Mouse (Mus musculus) CH12.LX (cell line): ENCODE measurements around the gene Wnk4. TPM values are rescaled to one million over a fixed set of nuclear protein-coding genes. Genes with fewer than 3 reads are reported as not detected.

ENCODE experiments used
- DNase-seq: peaks from one replicate; pipeline ENCODE4 v3.0.0-alpha.2; 2013; ENCODE audit errors: extremely low read depth
- H3K27ac ChIP-seq: 2 replicates; pipeline ENCODE4 v1.5.1; 2012; ENCODE audit warnings: low read depth, mild to moderate bottlenecking, control low read depth, moderate library complexity; ENCODE audit not compliant: insufficient read depth
- H3K27me3 ChIP-seq: replicated peaks from 2 replicates; pipeline ENCODE3; 2012; ENCODE audit warnings: inconsistent platforms
- H3K36me3 ChIP-seq, 2 experiments: replicated peaks in 1 of 2; 2 replicates each; pipeline versions ENCODE3 to v1.6.1; 2012; ENCODE audit warnings: inconsistent platforms in 1 of 2, low read length in 1 of 2, mild to moderate bottlenecking in 1 of 2, mixed read lengths in 1 of 2, moderate library complexity in 1 of 2; ENCODE audit not compliant: control insufficient read depth in 1 of 2, insufficient read depth in 1 of 2
- H3K4me1 ChIP-seq, 2 experiments: 2 replicates each; pipeline ENCODE4 v1.6.1; 2012; ENCODE audit warnings: inconsistent platforms in 1 of 2, moderate library complexity in 1 of 2; ENCODE audit not compliant: insufficient read depth in 2 of 2, control insufficient read depth in 1 of 2
- H3K4me2 ChIP-seq: 2 replicates; pipeline ENCODE4 v1.6.1; 2012; ENCODE audit warnings: low read depth, mild to moderate bottlenecking, control low read depth; ENCODE audit not compliant: poor library complexity, insufficient read depth, severe bottlenecking
- H3K4me3 ChIP-seq, 3 experiments: fragments of 150-350 bp in 1 of 3; sonication (generic) in 1 of 3; replicated peaks in 1 of 3; 2 replicates each; pipeline versions ENCODE3 to v1.5.1; 2011 to 2012; ENCODE audit warnings: low read depth in 2 of 3, low read length in 2 of 3, mild to moderate bottlenecking in 2 of 3, moderate library complexity in 2 of 3, control low read depth in 1 of 3, improper control_type of control experiment in 1 of 3, inconsistent platforms in 1 of 3, mixed read lengths in 1 of 3; ENCODE audit not compliant: poor library complexity in 1 of 3
- H3K79me2 ChIP-seq: replicated peaks from 2 replicates; pipeline ENCODE4 v1.6.1; 2012; ENCODE audit warnings: mild to moderate bottlenecking, moderate library complexity; ENCODE audit not compliant: control insufficient read depth, poor library complexity, insufficient read depth, severe bottlenecking; ENCODE audit errors: extremely low read depth
- H3K9ac ChIP-seq: 2 replicates; pipeline ENCODE4 v1.6.1; 2012; ENCODE audit warnings: low read depth, mild to moderate bottlenecking, control low read depth, moderate library complexity; ENCODE audit not compliant: insufficient read depth
- H3K9me3 ChIP-seq: replicated peaks from 2 replicates; pipeline ENCODE3; 2012; ENCODE audit warnings: low read length, inconsistent platforms, mixed read lengths
- BHLHE40 ChIP-seq: IDR thresholded peaks from 2 replicates; pipeline ENCODE4 v1.6.1; 2011; ENCODE audit warnings: mild to moderate bottlenecking, low read depth, low read length, improper control_type of control experiment
- CHD1 ChIP-seq: IDR thresholded peaks from 2 replicates; pipeline ENCODE4 v1.6.1; 2012; ENCODE audit warnings: low read depth, low read length, improper control_type of control experiment, inconsistent platforms
- CHD2 ChIP-seq: IDR thresholded peaks from 2 replicates; pipeline ENCODE4 v1.6.1; 2011; ENCODE audit warnings: low read length, improper control_type of control experiment
- CTCF ChIP-seq, 2 experiments: IDR thresholded peaks in 1 of 2; conservative IDR thresholded peaks in 1 of 2; 2 replicates each; pipeline ENCODE4 v1.5.1; 2011 to 2012; ENCODE audit warnings: low read depth in 2 of 2, low read length in 2 of 2, improper control_type of control experiment in 1 of 2, inconsistent platforms in 1 of 2, mild to moderate bottlenecking in 1 of 2, moderate library complexity in 1 of 2
- E2F4 ChIP-seq: IDR thresholded peaks from 2 replicates; pipeline ENCODE4 v1.6.1; 2011; ENCODE audit warnings: low read depth, low read length, improper control_type of control experiment; ENCODE audit not compliant: insufficient replicate concordance
- ELF1 ChIP-seq: IDR thresholded peaks from 2 replicates; pipeline ENCODE4 v1.6.1; 2014; ENCODE audit warnings: low read depth, mild to moderate bottlenecking, inconsistent platforms, low read length, improper control_type of control experiment
- EP300 ChIP-seq: IDR thresholded peaks from 2 replicates; pipeline ENCODE4 v1.6.1; 2011; ENCODE audit warnings: low read length, improper control_type of control experiment
- ETS1 ChIP-seq: conservative IDR thresholded peaks from 2 replicates; pipeline ENCODE4 v1.6.1; 2012; ENCODE audit warnings: low read depth, mild to moderate bottlenecking, inconsistent platforms, low read length, improper control_type of control experiment, moderate library complexity
- GABPA ChIP-seq: IDR thresholded peaks from 2 replicates; pipeline ENCODE4 v1.6.1; 2012; ENCODE audit warnings: low read depth, low read length, improper control_type of control experiment, inconsistent platforms; ENCODE audit not compliant: insufficient replicate concordance
- HCFC1 ChIP-seq: IDR thresholded peaks from 2 replicates; pipeline ENCODE4 v1.6.1; 2012; ENCODE audit warnings: low read depth, mild to moderate bottlenecking, inconsistent platforms, low read length, improper control_type of control experiment
- IRF4 ChIP-seq: IDR thresholded peaks from 2 replicates; pipeline ENCODE4 v1.6.1; 2014; ENCODE audit warnings: low read depth, mild to moderate bottlenecking, inconsistent platforms, low read length, improper control_type of control experiment
- JUND ChIP-seq: conservative IDR thresholded peaks from 2 replicates; pipeline ENCODE4 v1.6.1; 2011; ENCODE audit warnings: low read depth, low read length, improper control_type of control experiment
- MAFK ChIP-seq: IDR thresholded peaks from 2 replicates; pipeline ENCODE4 v1.6.1; 2011; ENCODE audit warnings: low read length, improper control_type of control experiment; ENCODE audit not compliant: insufficient replicate concordance
- MAX ChIP-seq: IDR thresholded peaks from 2 replicates; pipeline ENCODE4 v1.6.1; 2011; ENCODE audit warnings: low read length, improper control_type of control experiment
- MAZ ChIP-seq: IDR thresholded peaks from 2 replicates; pipeline ENCODE4 v1.6.1; 2012; ENCODE audit warnings: low read depth, mild to moderate bottlenecking, inconsistent platforms, low read length, improper control_type of control experiment, moderate library complexity
- MEF2A ChIP-seq: IDR thresholded peaks from 2 replicates; pipeline ENCODE4 v1.6.1; 2014; ENCODE audit warnings: low read depth, mild to moderate bottlenecking, inconsistent platforms, low read length, improper control_type of control experiment, borderline replicate concordance
- MXI1 ChIP-seq: IDR thresholded peaks from 2 replicates; pipeline ENCODE4 v1.6.1; 2011; ENCODE audit warnings: mild to moderate bottlenecking, low read depth, low read length, improper control_type of control experiment
- NELFE ChIP-seq: IDR thresholded peaks from 2 replicates; pipeline ENCODE4 v1.6.1; 2011; ENCODE audit warnings: low read depth, low read length, improper control_type of control experiment
- NRF1 ChIP-seq: IDR thresholded peaks from 2 replicates; pipeline ENCODE4 v1.6.1; 2014; ENCODE audit warnings: low read depth, mild to moderate bottlenecking, inconsistent platforms, low read length, improper control_type of control experiment, moderate library complexity
- PAX5 ChIP-seq: IDR thresholded peaks from 2 replicates; pipeline ENCODE4 v1.6.1; 2012; ENCODE audit warnings: low read length, inconsistent platforms, mixed read lengths
- POLR2A ChIP-seq: IDR thresholded peaks from 2 replicates; pipeline ENCODE4 v1.6.1; 2011; ENCODE audit warnings: low read depth, mild to moderate bottlenecking, improper control_type of control experiment, low read length
- POLR2AphosphoS2 ChIP-seq: IDR thresholded peaks from 2 replicates; pipeline ENCODE4 v1.6.1; 2011; ENCODE audit warnings: low read depth, low read length, improper control_type of control experiment
- RAD21 ChIP-seq: IDR thresholded peaks from 2 replicates; pipeline ENCODE4 v1.6.1; 2011; ENCODE audit warnings: low read depth, mild to moderate bottlenecking, low read length, improper control_type of control experiment, moderate library complexity
- RCOR1 ChIP-seq: conservative IDR thresholded peaks from 2 replicates; pipeline ENCODE4 v1.6.1; 2012; ENCODE audit warnings: low read depth, mild to moderate bottlenecking, inconsistent platforms, low read length, improper control_type of control experiment
- SIN3A ChIP-seq: IDR thresholded peaks from 2 replicates; pipeline ENCODE4 v1.6.1; 2012; ENCODE audit warnings: low read length, improper control_type of control experiment, inconsistent platforms
- SMC3 ChIP-seq: IDR thresholded peaks from 2 replicates; pipeline ENCODE4 v1.6.1; 2011; ENCODE audit warnings: low read depth, low read length, improper control_type of control experiment
- TBP ChIP-seq: conservative IDR thresholded peaks from 2 replicates; pipeline ENCODE4 v1.6.1; 2011; ENCODE audit warnings: low read depth, low read length, improper control_type of control experiment
- TCF12 ChIP-seq: IDR thresholded peaks from 2 replicates; pipeline ENCODE4 v1.6.1; 2014; ENCODE audit warnings: low read depth, mild to moderate bottlenecking, inconsistent platforms, low read length, improper control_type of control experiment
- USF1 ChIP-seq: IDR thresholded peaks from 2 replicates; pipeline ENCODE4 v1.6.1; 2014; ENCODE audit warnings: low read depth, mild to moderate bottlenecking, inconsistent platforms, low read length, improper control_type of control experiment
- USF2 ChIP-seq: conservative IDR thresholded peaks from 2 replicates; pipeline ENCODE4 v1.6.1; 2011; ENCODE audit warnings: low read depth, low read length, improper control_type of control experiment
- ZC3H11A ChIP-seq: IDR thresholded peaks from 2 replicates; pipeline ENCODE4 v1.6.1; 2012; ENCODE audit warnings: low read depth, mild to moderate bottlenecking, inconsistent platforms, low read length, improper control_type of control experiment
- ZKSCAN1 ChIP-seq: IDR thresholded peaks from 2 replicates; pipeline ENCODE4 v1.6.1; 2012; ENCODE audit warnings: low read depth, inconsistent platforms, low read length, improper control_type of control experiment, borderline replicate concordance
- ZMIZ1 ChIP-seq: IDR thresholded peaks from 2 replicates; pipeline ENCODE4 v1.6.1; 2012; ENCODE audit warnings: low read depth, mild to moderate bottlenecking, inconsistent platforms, low read length, improper control_type of control experiment
- ZNF384 ChIP-seq: IDR thresholded peaks from 2 replicates; pipeline ENCODE4 v1.6.1; 2012; ENCODE audit warnings: low read depth, low read length, improper control_type of control experiment, inconsistent platforms
- dilution Hi-C: fragments of 300-500 bp; cut with MboI; formaldehyde crosslinking; loops from 2 replicates; pipeline ENCODE4 v1.14.3; 2020; ENCODE audit warnings: low sequenced_read_pairs; ENCODE audit not compliant: extremely low pct_unique_long_range_greater_than_20kb, extremely low pct_ligation_motif_present
- in situ Hi-C: fragments of 300-500 bp; cut with MboI; formaldehyde crosslinking; loops from 3 replicates; pipeline ENCODE4 v1.14.3; 2019; ENCODE audit warnings: low sequenced_read_pairs, low pct_ligation_motif_present, low pct_unique_long_range_greater_than_20kb, mixed read lengths
- polyA plus RNA-seq: library from polyadenylated mRNA; unstranded; fragments of >175 nt; gene quantifications from 2 replicates; pipeline ENCODE4 v1.2.1, GENCODE M21; 2012; ENCODE audit warnings: low read depth; ENCODE audit not compliant: insufficient read length
- total RNA-seq, 2 experiments: library from RNA; depleted of rRNA; stranded (reverse); fragments of 300-350 nt in 1 of 2; fragments of >200 nt in 1 of 2; gene quantifications; 2 replicates each; pipeline ENCODE4 v1.2.3; 2012 to 2014

The Wnk4 gene
- total and polyA plus RNA-seq, 3 experiments = 0.85 to 7.8 (median 0.90) TPM

DNA sequence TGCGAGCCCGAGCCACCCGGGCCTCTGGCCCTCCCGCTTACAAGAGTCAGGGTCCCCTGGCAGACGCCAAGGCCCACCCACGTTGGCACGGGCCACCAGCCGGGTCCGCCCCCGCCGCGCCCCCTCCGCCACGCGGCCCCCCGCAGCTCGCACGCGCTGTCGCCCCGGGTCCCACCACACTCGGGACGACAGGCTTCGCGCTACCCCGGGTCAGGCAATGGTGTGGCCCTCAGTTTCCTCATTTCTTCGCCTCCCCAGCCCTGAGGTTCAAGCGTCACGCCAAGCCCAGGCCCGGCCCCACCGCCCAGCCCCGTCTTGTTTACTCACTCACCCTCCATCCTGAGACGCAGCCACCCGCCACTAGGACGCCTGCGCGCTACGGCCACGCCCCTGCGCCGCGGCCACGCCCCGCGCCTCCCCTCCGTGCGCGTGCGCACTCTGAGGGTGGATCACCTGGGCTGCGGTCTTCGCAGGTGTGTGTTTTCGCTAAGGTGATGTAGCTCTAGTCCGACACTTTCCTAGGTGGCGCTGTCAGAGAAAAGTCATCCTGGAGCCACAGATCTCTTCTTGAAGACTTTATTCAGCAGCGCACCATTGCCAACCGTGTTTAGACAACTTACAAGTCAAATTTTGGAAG is 34.2 kb upstream of the Wnk4 start, which contains the start of gene Ezh1:
Gene Ezh1 (minus strand): TSS at position 399 of the 637 bp plus-strand sequence.
- Histone ChIP-seq H3K4me3 (peak within 1 kb of the TSS; percentile 83 to 95 (median 85)), H3K9me3 (no peaks in the 10 kb centered on the region), H3K9ac (peak within 1 kb of the TSS; percentile 87), H3K79me2 (peaks cover 13% of the 10 kb centered on the region), H3K4me2 (peak within 1 kb of the TSS; percentile 89), H3K27me3 (peaks cover 30% of the 10 kb centered on the region), H3K4me1 (peaks cover 6 to 27% of the 10 kb centered on the region in 2 experiments), H3K36me3 (peaks cover 0 to 6% of the 10 kb centered on the region in 2 experiments), H3K27ac (no peak within 1 kb of the TSS)
- DNase-seq = peak; percentile 81
- no peak; the same call in 1 of the 2 replicates for TF ChIP-seq MAZ
- TF ChIP-seq PAX5 = no peak
- no peak for TF ChIP-seq GABPA
- TF ChIP-seq EP300 = no peak
- TF ChIP-seq USF2 = no peak; the same call in 1 of the 2 replicates
- no peak for TF ChIP-seq ZKSCAN1
- no peak for TF ChIP-seq TBP
- TF ChIP-seq CHD1 = no peak
- TF ChIP-seq TCF12 = peak; percentile 70
- peak; percentile 38; the same call in 1 of the 2 replicates for TF ChIP-seq E2F4
- no peak for TF ChIP-seq JUND
- TF ChIP-seq ZNF384 = no peak
- TF ChIP-seq USF1 = peak; percentile 46
- TF ChIP-seq RCOR1 = 0 out of 2 replicates have a peak, but pooled peaks have one; percentile 41
- TF ChIP-seq POLR2A = peak; percentile 67; the same call in 1 of the 2 replicates
- TF ChIP-seq SMC3 = no peak
- no peak for TF ChIP-seq POLR2AphosphoS2
- TF ChIP-seq MEF2A = 0 out of 2 replicates have a peak, but pooled peaks have one; percentile 29
- no peak for TF ChIP-seq ETS1
- TF ChIP-seq MAFK = no peak
- TF ChIP-seq CTCF (conservative IDR thresholded peaks at IDR 0.05 in 1 of 2, IDR thresholded peaks at IDR 0.05 in 1 of 2; ENCODE audit: low read depth in 2 of 2, low read length in 2 of 2) = peak in 1 of 2 experiments; percentile 44; a peak in 2 of 4 replicates
- peak; percentile 94 for TF ChIP-seq SIN3A
- peak; percentile 74 for TF ChIP-seq BHLHE40
- no peak for TF ChIP-seq RAD21
- no peak for TF ChIP-seq ZC3H11A
- TF ChIP-seq NELFE = peak; percentile 84
- TF ChIP-seq CHD2 = no peak
- peak; percentile 60 for TF ChIP-seq HCFC1
- peak; percentile 63 for TF ChIP-seq ELF1
- TF ChIP-seq IRF4 = no peak; the same call in 1 of the 2 replicates
- TF ChIP-seq ZMIZ1 = 0 out of 2 replicates have a peak, but pooled peaks have one; percentile 51
- TF ChIP-seq NRF1 = peak; percentile 99
- TF ChIP-seq MXI1 = peak; percentile 94
- peak; percentile 83 for TF ChIP-seq MAX
- dilution Hi-C loops (no loop called here), in situ Hi-C loops (no loop called here)
